Mouse (Mus musculus) myocyte (in vitro differentiated cells): ENCODE measurements at regions not wholly inside any gene's neighbourhood (a gene's known extent, or its start where the extent isn't known, plus 50 kb on each side); places are given as distances from the start of the nearest gene placed in this dataset.
A peak's percentile ranks its signal among the peaks of the same experiment; 100 is the strongest.

Experiments
- H3K27me3 ChIP-seq: one replicate; pipeline ENCODE4 v1.6.1; 2011; ENCODE audit not compliant: control insufficient read depth, insufficient read depth, insufficient read length
- H3K36me3 ChIP-seq: one replicate; pipeline ENCODE4 v1.6.1; 2011; ENCODE audit not compliant: control insufficient read depth, insufficient read depth
- H3K4me2 ChIP-seq: one replicate; pipeline ENCODE4 v1.6.1; 2011; ENCODE audit warnings: low read depth, control low read depth
- H3K4me3 ChIP-seq: one replicate; pipeline ENCODE4 v1.5.1; 2011; ENCODE audit warnings: mild to moderate bottlenecking, control low read depth, moderate library complexity
- H3K79me2 ChIP-seq: one replicate; pipeline ENCODE4 v1.6.1; 2011; ENCODE audit not compliant: control insufficient read depth, insufficient read depth
- H3ac ChIP-seq: one replicate; pipeline ENCODE4 v1.6.1; 2011; ENCODE audit not compliant: control insufficient read depth, insufficient read length
- CEBPB ChIP-seq: IDR thresholded peaks from 2 replicates; pipeline ENCODE4 v1.6.1; 2011; ENCODE audit warnings: mild to moderate bottlenecking, moderate library complexity; ENCODE audit not compliant: poor library complexity, insufficient read depth, severe bottlenecking
- E2F4 ChIP-seq: IDR thresholded peaks from one replicate; pipeline ENCODE4 v1.6.1; 2011; ENCODE audit warnings: mild to moderate bottlenecking, control low read depth, moderate library complexity; ENCODE audit not compliant: insufficient read depth
- MAX ChIP-seq: IDR thresholded peaks from one replicate; pipeline ENCODE4 v1.6.1; 2011; ENCODE audit warnings: low read depth, mild to moderate bottlenecking, control low read depth
- MYOD1 ChIP-seq, 3 experiments: IDR thresholded peaks; one replicate each; pipeline ENCODE4 v1.6.1; 2011; ENCODE audit warnings: control low read depth in 2 of 3, low read depth in 2 of 3, mild to moderate bottlenecking in 2 of 3, moderate library complexity in 1 of 3; ENCODE audit not compliant: insufficient read length in 2 of 3, control insufficient read depth in 1 of 3
- MYOG ChIP-seq, 3 experiments: IDR thresholded peaks; one replicate each; pipeline ENCODE4 v1.6.1; 2011; ENCODE audit warnings: control low read depth in 2 of 3, low read depth in 2 of 3, mild to moderate bottlenecking in 2 of 3; ENCODE audit not compliant: insufficient read length in 2 of 3, control insufficient read depth in 1 of 3, insufficient read depth in 1 of 3
- POLR2A ChIP-seq: IDR thresholded peaks from one replicate; pipeline ENCODE4 v1.6.1; 2011; ENCODE audit warnings: low read depth, mild to moderate bottlenecking, control low read depth, moderate library complexity; ENCODE audit not compliant: insufficient read length
- POLR2AphosphoS2 ChIP-seq: IDR thresholded peaks from one replicate; pipeline ENCODE4 v1.6.1; 2011; ENCODE audit warnings: low read depth, control low read depth; ENCODE audit not compliant: insufficient read length
- REST ChIP-seq: IDR thresholded peaks from one replicate; pipeline ENCODE4 v1.6.1; 2011; ENCODE audit warnings: mild to moderate bottlenecking, control low read depth, moderate library complexity; ENCODE audit not compliant: insufficient read depth, insufficient read length
- SRF ChIP-seq: IDR thresholded peaks from one replicate; pipeline ENCODE4 v1.6.1; 2011; ENCODE audit warnings: low read depth; ENCODE audit not compliant: control insufficient read depth, insufficient read length
- TCF12 ChIP-seq: IDR thresholded peaks from one replicate; pipeline ENCODE4 v1.6.1; 2011; ENCODE audit warnings: mild to moderate bottlenecking, control low read depth; ENCODE audit not compliant: poor library complexity, insufficient read depth, severe bottlenecking
- TCF3 ChIP-seq: IDR thresholded peaks from one replicate; pipeline ENCODE4 v1.6.1; 2011; ENCODE audit warnings: low read depth, control low read depth; ENCODE audit not compliant: insufficient read length
- USF1 ChIP-seq: IDR thresholded peaks from one replicate; pipeline ENCODE4 v1.6.1; 2011; ENCODE audit warnings: low read depth, mild to moderate bottlenecking, control low read depth, moderate library complexity

DNA sequence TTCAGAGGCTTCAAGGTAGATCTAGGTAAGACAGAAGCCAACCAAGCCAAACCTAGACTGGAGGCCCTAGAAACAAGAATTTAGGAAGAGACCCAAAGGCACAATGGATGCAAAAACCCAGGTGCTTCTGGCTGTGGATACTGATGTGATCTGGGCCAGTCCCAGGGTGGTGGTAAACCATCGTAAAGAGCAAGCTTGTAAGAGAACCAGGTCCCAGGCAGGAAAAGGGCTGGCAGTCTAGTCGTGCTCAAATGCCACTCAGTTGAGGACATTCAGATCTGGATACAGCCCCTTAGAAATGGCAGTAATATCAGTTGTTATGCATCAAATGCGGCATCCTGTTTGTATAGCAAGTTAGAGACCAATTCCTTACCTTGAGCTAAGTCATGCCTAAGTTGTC is 175.5 kb upstream of the Pkdcc start:
- no peak for TF ChIP-seq CEBPB
- no peak for TF ChIP-seq MYOG (IDR thresholded peaks at IDR 0.05; ENCODE audit: control insufficient read depth in 1 of 3, insufficient read depth in 1 of 3, insufficient read length in 2 of 3, low read depth in 2 of 3)
- no peak for TF ChIP-seq SRF
- TF ChIP-seq MAX: no peak
- no peak for TF ChIP-seq MYOD1 (IDR thresholded peaks at IDR 0.05; ENCODE audit: control insufficient read depth in 1 of 3, insufficient read length in 2 of 3, low read depth in 2 of 3)
- no peak for TF ChIP-seq E2F4
- TF ChIP-seq TCF12: no peak
- TF ChIP-seq POLR2A: no peak
- Histone ChIP-seq H3K79me2 (no peaks in the 10 kb centered on the region), H3K4me2 (no peak overlapping the region), H3K27me3 (no peaks in the 10 kb centered on the region), H3K4me3 (no peak overlapping the region), H3ac (no peak overlapping the region), H3K36me3 (no peaks in the 10 kb centered on the region)

DNA sequence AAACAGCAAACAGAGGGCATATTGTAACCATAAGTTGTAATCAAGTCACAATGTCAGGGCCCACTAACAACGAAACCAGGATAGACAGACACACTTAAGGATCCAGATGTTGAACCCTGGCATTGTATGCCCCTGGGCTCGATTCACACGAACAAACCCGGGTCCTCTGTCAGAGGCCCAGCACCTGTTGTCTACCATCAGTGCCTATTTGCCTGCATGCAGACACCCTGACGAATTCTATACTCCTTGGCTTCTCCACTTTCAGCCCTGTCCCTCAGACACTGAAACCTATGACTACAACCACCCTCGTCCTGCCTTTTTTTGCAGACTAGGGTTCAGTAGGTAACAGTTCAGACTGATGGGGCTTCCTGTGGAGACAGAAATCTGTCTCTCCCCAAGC is 170.6 kb upstream of the Pkdcc start:
- Histone ChIP-seq H3K36me3 (no peaks in the 10 kb centered on the region), H3K4me2 (no peak overlapping the region), H3K79me2 (no peaks in the 10 kb centered on the region), H3ac (no peak overlapping the region), H3K4me3 (no peak overlapping the region), H3K27me3 (no peaks in the 10 kb centered on the region)
- TF ChIP-seq POLR2A (no peak), MYOD1 (IDR thresholded peaks at IDR 0.05; ENCODE audit: control insufficient read depth in 1 of 3, insufficient read length in 2 of 3, low read depth in 2 of 3) (peak in 2 of 3 experiments; percentile 65 to 66)

GRCm38 (mm10) chr17:83049972-83050535 is 165.0 kb upstream of the Pkdcc start:
- Histone ChIP-seq H3K4me3 (no peak overlapping the region), H3K27me3 (no peaks in the 10 kb centered on the region)
- no peak for TF ChIP-seq SRF
- no peak for TF ChIP-seq CEBPB
- no peak for TF ChIP-seq TCF12
- TF ChIP-seq REST: no peak
- no peak for TF ChIP-seq MYOG (IDR thresholded peaks at IDR 0.05; ENCODE audit: control insufficient read depth in 1 of 3, insufficient read depth in 1 of 3, insufficient read length in 2 of 3, low read depth in 2 of 3)
- TF ChIP-seq E2F4: no peak
- TF ChIP-seq POLR2AphosphoS2: no peak
- TF ChIP-seq POLR2A: no peak
- TF ChIP-seq MYOD1 (IDR thresholded peaks at IDR 0.05; ENCODE audit: control insufficient read depth in 1 of 3, insufficient read length in 2 of 3, low read depth in 2 of 3): no peak
- no peak for TF ChIP-seq USF1

GRCm38 (mm10) chr17:83050591-83051197 is 164.4 kb upstream of the Pkdcc start:
- Histone ChIP-seq H3K79me2 (no peaks in the 10 kb centered on the region), H3K27me3 (no peaks in the 10 kb centered on the region), H3ac (no peak overlapping the region), H3K4me3 (no peak overlapping the region), H3K36me3 (no peaks in the 10 kb centered on the region), H3K4me2 (no peak overlapping the region)
- no peak for TF ChIP-seq SRF
- no peak for TF ChIP-seq MYOD1 (IDR thresholded peaks at IDR 0.05; ENCODE audit: control insufficient read depth in 1 of 3, insufficient read length in 2 of 3, low read depth in 2 of 3)
- TF ChIP-seq MAX: no peak
- no peak for TF ChIP-seq E2F4
- TF ChIP-seq REST: no peak
- TF ChIP-seq MYOG (IDR thresholded peaks at IDR 0.05; ENCODE audit: control insufficient read depth in 1 of 3, insufficient read depth in 1 of 3, insufficient read length in 2 of 3, low read depth in 2 of 3): no peak
- no peak for TF ChIP-seq TCF3

More at GRCm38 (mm10) chr17:83049972-83050535, 165.0 kb upstream of the Pkdcc start:
- Histone ChIP-seq H3ac (no peak overlapping the region), H3K4me2 (no peak overlapping the region), H3K36me3 (no peaks in the 10 kb centered on the region), H3K79me2 (no peaks in the 10 kb centered on the region)

DNA sequence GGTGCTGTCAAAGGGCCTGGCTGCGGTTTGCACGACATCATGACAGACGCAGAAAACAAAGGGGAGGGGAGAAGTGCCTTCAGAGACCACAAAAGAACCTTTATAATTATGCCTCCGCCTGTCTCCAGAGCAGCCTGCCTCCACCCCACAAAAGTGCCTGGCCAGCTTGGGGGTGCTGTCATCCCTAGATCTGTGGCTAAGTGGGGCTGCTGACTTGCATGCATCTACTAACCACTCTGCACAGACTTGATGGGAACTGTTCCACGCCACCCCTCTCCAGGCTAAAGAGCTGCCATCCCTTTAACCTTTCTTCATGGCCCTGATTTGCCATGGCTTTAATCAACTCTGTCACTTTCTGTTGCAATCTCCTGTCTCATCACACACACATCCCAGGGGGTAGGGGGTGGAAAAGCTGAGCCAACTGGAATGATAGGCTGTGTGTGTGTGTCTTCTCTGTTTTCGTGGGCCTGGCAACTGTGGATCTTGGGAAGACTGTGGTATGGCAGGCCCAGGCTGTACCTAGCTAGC is 162.4 kb upstream of the Pkdcc start:
- Histone ChIP-seq H3ac (no peak overlapping the region), H3K36me3 (no peaks in the 10 kb centered on the region), H3K4me3 (no peak overlapping the region), H3K79me2 (no peaks in the 10 kb centered on the region), H3K27me3 (no peaks in the 10 kb centered on the region), H3K4me2 (no peak overlapping the region)
- no peak for TF ChIP-seq TCF3
- no peak for TF ChIP-seq USF1
- TF ChIP-seq POLR2AphosphoS2: no peak
- no peak for TF ChIP-seq CEBPB
- no peak for TF ChIP-seq E2F4
- no peak for TF ChIP-seq REST
- TF ChIP-seq TCF12: no peak
- TF ChIP-seq SRF: no peak
- TF ChIP-seq MYOD1 (IDR thresholded peaks at IDR 0.05; ENCODE audit: control insufficient read depth in 1 of 3, insufficient read length in 2 of 3, low read depth in 2 of 3): no peak
